Mouse (Mus musculus) retina, postnatal 7 days (tissue): Measurements from ENCODE around the gene Mrps25.

Source experiments
- DNase-seq: peaks from one replicate; pipeline ENCODE4 v3.0.0-alpha.2; 2012; ENCODE audit warnings: low read depth, low spot score

Mrps25 gene

DNA sequence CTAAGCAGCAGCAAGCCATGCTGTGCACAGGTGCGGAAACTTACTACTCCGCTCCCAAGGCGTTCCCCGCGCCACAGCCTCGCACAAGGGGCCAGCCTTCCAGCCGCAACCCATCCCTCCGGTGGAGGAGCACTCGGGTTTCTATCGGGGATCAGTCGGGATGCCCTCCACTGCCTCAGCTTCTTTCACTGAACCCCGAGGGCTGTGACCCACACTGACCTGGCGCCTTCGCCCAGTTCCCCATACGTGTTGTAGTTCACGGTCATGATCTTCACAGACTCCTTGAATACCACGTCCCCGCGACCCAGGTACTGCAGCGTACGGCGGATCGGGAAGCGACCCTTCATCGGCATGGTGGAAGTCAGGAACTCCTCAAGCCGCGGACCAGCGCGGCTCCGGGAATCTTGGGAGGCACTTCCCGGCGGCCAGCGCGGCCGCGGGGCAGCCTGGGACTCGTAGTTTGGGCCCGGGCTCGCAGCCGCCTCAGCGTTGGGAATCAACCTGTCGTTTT is at the start of gene Mrps25:
Gene Mrps25 (minus strand): TSS at position 413 of the 511 bp plus-strand sequence.
- peak; percentile 61 for DNase-seq

DNA sequence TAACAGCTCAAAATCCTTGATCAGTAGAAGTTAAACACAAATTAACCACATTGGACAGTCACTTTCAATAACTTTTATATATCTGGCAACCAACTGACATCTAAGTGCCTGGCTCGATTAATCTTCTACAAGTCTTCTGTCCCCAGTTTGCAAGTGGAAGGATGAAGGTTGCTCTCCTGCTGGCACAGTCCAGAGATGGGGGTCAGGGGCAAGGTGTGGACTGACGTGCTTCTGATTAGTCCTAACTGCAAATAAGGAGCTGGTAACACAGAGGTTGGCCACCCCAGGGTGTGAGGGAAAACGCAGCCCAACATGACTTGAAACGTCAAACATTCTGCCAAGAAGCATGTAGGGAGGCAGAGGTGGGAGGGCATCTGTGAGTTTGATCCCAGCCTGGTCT is 47.9 kb upstream of the Mrps25 start:
- no peak for DNase-seq

DNA sequence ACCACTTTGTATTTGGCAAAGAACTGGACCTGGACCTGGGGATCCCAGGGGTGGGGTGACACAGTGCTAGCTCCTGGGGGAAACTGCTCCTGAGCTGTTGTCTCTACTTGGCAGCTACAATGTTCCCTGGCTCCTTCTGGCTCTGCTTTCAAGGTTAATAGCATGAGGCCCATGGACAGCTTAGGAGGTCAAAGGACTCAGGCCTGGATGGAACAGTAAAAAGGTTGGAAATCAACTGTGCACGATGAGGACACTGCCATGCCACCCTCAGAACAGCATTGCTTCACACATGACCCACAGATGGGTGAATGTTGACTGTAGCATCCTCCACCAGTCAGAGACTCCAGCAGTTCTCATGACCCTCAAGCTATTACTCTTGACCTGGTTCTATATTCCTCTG is 47.5 kb upstream of the Mrps25 start:
- DNase-seq = no peak

DNA sequence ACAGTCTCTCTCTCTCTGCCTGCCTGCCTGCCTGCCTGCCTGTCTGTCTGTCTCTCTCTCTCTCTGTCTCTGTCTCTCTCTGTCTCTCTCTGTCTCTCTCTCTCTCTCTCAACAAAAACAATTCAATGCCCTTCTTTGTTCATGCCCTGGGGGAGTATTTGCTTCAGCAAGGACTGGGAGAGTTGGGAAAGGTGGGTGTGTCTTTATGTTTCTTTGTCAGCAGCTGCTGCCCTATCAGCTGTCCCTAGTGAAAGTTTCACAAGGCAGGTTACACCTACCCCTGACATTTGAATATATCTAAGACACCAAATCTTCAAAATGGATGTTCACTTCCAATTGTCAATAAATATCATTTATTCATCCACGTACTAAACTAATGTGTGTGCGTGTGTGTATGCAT is 45.8 kb upstream of the Mrps25 start:
- no peak for DNase-seq

DNA sequence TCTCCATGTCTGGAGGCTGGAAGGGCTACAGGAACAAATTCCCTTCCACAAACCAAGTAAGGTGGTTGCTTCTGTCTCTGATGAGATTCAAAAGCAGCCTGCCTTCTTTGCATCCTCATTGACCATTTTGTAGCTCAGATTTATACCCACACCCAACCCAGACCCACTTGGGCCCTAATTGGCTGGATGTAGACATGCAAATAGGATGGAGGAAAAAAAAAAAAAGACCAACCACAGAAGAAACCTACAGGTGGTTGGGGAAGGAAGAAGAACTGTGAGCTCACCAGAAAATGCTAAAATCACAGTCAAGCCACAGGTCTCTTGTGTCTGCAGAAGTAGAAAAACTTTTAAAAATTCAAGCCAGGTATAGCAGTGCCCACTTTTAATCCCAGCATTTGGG is 45.3 kb upstream of the Mrps25 start:
- DNase-seq = no peak

DNA sequence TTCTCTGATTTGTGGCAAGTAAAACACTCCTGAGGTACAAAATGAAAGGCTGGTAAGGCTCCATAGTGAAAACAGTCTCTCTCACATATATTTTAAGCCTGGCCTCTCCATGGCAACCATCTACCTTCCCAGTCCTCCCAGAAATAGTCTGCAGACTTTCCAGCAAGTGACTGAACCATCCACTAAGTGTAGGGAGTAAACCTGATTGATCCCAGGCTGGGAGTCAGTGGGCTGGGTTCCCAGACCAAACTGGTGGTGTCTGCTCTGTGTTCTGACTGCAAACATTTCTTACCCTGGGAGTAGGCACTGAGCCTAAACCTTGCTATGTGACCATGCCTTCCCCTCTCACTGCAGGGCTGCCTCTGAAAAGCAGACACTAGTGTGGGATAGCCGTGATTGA is 41.1 kb upstream of the Mrps25 start:
- no peak for DNase-seq

DNA sequence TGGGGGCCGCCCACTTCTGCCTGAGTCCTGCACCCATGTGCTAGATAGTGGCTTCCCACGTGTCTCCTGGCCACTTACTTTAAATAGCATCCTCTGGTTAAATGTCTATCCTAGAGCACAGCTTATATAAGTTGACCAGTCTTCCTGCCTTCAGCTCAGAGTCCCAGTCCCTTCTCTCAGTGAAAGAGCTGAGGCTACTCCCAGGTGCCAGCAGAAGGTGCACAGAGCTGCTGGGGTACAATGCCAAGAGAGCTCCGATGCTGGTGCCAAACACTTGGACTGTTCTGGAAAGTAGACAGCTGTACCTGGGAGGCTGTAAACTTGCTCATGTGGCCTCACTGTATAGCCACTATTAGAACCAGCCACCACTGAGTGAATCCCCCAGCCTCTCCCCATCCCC is 38.2 kb upstream of the Mrps25 start:
- DNase-seq = no peak

DNA sequence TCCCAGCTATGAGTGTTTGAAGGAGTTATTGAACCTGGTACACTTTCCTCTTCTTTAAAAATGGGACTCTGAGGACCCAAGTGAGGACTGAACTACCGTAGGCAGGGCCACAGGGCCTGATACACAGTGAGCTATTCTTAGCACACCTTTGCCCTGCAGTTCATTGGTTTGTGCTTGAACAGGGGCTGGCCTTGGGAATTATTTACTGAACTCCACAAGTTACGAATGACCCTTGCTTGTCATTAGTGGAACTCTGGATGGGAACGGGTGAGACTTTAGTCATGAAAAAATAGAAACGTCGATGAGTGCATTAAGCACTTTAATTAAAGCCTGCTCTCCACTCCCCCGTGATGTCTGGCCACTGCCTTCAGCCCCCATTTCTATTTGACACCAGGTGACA is 37.8 kb upstream of the Mrps25 start:
- no peak for DNase-seq

DNA sequence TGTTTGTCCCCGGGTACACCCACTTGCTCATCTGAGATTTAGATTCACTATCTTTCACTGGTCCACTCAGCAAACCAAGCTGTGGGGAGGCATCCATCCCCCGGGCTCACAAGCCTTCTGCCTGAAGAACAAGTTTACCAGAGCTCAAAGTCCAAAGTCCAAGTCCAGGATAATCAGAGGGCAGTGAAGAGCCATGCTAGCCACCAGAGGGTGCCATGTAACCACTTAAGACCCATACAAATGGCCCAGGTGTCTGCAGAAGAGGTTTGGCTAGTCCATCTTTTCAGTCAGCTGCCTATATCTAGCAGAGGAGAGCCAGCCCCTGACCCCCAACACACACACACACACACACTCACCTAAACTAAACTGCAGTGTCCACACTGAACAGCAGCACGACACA is 35.6 kb upstream of the Mrps25 start:
- peak; percentile 11 for DNase-seq

DNA sequence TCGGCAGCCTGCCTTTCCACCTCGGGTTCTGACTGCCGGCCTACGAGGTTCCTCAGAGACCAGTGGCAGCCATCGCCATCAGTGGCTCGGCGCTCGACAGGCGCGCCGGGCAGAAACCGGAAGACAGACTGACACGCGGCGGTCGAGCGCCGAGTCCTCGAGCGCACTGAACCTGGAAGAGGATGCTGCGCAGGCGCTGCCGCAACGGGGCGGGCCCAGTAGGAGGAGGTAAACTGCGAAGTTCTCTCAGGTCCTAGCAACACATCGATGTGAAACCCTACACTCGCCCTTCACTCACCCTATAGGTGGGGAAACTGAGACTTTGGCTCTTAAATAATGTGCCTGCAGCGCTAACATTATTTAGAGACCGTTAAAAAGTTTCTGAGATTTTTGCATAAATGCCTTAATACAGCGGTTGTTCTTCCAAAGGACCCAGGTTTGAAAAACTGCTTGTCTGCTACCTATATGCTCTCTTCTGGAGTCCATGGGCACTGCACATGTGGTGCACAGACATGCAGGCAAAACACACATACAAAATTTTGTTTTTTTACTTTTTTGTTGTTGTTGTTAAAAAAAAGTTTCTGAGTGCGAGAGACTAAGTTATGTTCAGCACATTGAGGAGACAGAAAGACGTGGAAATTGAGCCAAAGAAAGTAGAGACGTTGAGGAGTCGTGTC is 31.1 kb upstream of the Mrps25 start, which contains the start of gene Rbsn:
Gene Rbsn (minus strand): TSS at position 153 of the 677 bp plus-strand sequence.
- peak; percentile 82 for DNase-seq

DNA sequence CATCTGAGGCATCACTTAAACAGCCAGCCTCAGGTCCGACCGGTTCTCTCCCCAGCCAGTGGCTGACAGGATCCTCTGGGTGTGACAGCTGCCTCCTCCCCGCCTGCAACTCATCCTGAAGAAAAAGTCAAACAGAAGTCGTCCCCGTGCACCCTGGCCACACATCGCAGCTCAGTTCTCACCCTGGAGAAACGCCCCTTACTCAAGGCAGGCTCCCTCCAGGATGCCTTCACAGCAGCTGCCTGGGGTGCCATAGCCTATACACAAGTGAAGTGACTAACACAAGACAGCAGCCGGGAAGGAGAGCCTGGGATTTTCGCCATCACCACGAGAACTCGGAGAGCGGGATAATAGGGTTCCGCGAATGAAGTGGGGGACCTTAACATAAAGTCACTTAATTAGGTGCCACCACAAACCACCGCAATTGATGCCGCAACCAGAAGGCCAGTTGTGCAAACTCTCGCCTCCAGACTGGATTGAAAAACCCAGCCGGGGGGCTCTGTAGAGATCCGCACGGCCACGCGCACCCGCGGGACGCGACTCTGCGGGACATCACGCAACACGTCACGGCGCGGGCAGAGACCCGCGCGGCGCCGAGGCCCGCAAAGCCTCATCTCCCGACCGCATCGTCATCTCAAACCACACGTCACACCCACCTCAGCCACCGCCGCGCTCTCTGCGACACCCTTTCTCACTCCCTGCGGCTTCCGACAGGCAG is 30.4 kb upstream of the Mrps25 start:
- DNase-seq = no peak

DNA sequence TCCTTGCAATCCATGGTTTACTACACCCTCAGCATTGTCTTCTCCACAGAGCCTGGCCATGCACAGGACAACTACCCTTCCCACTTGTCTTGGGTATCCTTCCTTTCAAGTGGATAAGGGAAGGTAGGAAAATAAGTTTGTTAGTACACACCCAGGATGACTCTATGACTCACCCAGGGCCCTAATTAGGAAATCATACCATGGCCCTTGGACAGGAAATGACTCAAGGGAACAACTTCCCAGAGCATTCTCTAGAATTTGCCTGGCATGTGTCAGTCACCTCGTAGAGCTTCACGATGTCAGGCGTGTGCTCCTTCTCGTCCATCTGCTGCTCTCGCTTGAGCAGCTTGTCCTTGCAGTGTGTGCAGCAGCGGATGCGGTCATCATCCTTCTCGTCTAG is 15.6 kb upstream of the Mrps25 start:
- DNase-seq = no peak

DNA sequence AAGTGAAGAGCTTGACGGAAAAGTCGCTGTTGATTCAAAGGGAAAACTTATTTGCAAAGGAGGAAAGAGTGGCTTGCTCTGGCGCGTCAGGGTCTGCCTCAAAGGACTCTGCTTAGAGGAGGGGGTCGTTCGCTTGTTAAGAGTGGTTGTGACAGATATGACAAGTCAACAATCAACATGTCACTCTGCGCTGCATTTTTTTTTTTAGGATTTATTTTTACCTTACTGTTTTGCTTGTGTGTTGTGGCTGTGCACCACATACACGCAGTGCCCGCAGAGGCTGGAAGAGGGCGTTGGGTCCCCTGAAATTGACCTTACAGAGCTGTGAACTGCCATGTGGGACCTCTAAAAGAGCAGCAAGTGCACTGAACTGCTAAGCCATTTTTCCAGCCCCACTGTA is 345 bp upstream of the Mrps25 start:
- DNase-seq = peak; percentile 6

DNA sequence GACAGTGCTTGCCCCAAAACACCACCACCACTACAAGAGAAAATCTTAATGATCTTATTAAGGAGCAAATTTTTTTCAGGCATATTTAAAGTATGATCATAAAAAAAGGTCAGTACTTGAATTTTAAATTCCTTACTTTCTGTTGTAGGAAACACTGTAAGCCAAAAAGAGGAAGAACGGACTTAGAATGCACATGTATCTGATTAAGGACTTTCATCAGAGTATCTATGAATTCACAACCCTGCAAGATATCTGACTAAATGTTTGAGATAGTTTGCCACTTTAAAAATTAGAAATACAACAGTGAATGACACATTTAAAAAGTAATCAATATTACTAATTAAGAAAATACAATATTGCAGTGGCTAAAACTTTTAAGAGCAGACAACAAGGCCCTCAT is 7.4 kb downstream of the Mrps25 start:
- DNase-seq = no peak

DNA sequence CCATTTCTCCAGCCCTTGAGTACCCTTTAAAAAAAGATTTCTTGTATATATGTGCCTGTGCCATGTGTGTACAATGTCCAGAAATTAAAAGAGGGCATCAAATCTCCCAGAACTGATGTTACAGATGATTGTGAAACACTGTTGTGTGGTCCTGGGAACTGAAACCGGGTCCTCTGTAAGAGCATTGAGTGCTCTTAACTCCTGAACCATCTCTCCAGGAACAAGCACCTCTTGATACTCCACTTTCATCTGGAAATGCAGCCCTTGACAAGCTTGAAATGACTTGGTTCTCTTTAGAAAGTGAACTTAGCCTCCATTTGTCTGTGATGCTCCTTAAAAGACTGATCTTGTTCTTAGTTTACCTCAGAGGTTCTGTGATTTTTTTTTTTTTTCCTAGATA is 21.1 kb downstream of the Mrps25 start:
- no peak for DNase-seq

DNA sequence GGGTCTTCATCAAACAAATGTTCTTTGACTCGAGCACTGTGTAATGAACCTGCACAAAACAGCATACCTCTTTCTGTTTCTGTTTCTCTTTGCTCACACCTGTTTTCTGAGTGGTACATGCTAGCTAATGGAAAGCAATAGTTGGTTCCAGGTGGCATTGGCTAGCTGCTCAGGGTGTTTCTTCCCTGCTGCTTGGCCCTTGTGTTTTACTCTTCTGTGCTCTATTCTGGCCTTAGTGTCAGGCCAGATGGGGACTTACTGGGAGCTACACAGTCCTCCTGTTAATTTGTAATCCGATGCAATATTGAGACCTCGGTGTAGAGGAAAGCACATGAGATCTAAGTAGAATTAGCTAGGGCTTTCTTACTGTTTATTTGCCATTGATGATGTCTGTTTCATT is 25.0 kb downstream of the Mrps25 start:
- no peak for DNase-seq

DNA sequence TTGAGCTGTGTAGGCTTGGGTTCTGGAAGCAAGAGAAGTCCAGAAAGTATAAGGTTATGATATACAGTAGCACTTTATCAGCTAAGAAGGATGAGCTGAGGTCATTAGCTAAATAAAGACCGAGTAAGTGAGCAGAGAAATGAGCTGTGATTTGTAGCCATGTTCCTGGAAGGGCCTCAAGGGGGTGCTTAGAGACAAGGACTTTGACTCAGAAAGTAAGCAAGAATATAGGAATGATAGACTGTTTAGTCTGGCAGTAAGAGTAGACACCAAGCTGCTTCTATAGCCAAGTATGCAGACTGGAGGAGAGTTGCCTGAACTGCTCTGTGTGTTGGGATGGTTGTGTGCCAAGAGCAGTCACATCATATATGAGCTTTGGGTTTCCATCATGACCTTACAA is 30.1 kb downstream of the Mrps25 start:
- no peak for DNase-seq

DNA sequence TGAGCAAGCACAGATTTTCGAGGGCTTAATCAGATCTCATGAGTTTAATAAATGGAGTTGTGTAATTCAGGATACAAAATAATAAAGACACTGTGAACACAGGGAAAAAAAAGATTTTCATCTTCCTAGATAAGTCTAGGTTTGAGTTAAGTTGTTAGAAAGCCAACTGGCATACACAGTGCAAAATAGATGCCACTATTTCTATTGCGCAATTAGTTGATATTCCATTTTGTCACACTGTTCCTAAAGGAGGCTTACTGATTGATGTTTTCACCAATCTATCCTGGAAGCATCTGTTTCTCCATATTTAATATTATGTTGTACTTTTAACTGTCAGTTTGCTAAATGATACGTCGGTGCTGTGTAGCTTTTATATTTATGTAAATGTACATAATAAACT is 38.0 kb downstream of the Mrps25 start:
- no peak for DNase-seq

DNA sequence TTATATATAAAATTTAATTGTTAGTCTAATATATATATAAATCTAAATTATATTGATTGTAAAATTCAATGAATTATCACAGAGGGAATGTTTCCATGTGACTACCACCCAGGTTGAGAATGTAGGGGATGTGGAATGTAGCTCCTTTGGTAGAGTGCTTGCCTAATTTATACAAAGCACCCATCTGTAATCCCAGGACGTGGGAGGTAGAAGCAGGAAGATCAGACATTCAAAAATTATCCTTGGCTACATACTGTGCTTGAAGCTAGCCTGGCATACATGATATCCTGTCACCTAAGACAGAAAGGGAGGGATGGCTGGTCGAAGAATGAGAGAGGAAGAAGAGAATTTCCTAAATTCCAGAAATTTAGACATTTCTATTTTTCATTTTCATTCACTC is 47.5 kb downstream of the Mrps25 start:
- DNase-seq = no peak

DNA sequence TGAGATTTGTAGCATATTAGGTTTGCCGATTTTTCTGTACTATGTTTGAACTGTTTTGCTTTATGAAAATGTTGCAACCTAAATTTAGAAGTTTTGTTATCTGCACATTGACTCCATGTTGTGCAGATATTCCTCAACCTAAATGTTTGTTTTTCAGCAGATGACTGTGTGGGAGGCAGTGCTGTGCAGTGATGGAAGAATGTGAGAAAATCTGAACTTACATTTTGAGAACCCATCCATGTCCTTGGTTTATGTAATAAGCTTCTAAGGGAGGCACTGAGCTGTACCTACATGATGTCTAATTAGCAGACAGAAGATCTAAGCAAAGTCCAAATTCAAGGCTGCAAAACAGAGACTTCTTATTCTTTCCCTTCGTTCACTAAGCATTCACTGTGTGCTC is 50.2 kb downstream of the Mrps25 start:
- no peak for DNase-seq

DNA sequence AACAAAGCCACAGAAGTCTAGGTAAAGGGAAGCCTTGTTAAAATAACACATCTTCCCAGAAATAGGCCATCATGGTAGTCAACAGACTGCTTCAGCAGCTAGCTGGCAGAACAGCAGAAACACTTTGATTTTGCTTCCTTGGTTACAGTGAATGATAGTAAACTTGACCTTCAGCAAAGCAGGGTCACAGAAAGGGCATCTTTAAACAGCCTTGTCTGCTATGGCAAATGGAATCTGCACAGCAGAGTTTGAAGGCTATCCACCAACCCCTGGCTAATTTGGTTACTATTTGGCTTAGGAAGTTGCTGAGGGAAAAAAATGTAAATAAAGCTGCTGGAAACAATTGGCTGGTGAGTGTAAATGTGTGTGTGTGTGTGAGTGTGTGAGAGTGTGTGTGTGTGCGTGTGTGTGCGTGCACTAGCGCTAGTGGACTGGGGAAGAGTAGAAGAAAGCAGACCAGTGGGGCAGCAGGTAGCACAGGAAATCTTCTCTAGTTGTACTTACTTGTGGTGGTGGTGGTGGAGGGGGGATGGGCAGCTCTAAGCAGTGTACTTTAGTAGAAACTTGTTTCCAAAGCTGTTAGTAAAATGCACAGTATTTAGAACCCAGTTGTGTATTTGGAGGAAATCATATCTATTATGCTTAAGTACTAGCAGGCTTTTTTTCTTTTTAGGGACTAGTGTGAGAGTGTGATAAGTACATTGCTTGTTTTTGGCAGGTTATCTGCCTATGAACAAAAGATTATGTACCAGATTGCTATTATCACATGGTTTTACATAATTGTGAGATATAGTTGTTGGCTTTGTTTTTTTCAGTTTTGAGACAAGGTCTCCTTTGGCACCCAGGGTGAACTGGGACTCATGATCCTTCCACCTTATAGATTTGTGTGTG is 51.6 kb downstream of the Mrps25 start:
- DNase-seq = no peak

DNA sequence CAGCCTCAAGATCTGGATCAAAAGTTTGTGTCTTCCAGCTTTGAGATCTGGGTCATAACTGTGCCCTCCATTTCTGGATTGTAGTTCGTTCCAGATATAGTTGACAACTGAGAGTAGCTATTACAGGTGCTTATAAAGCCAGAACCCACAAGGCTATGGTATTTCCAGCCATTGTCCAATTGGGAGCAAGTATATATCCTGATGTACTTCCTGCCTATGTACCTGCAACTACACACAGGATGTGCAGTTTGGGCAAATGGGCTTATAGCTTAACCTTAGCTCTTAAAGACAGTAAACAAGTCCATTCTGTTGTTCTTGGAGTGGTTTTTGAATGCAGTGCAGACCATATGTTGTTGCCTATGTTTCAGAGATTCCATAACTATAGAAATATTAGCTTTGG is 52.4 kb downstream of the Mrps25 start:
- DNase-seq = no peak
